Mouse (Mus musculus): ENCODE results near the gene Pf4.

- TF ChIP-seq CTCF (IDR thresholded peaks at IDR 0.05; ENCODE audit: borderline replicate concordance, insufficient read depth, low read length) (no peak), POLR2A (IDR thresholded peaks at IDR 0.05; ENCODE audit: low read depth, low read length) (no peak)
These were observed 6.2 kb upstream of the Pf4 start for GRCm38 (mm10) chr5:90765821-90766606.
